Mouse (Mus musculus) monocyte, adult 5-6 weeks (primary cell): ENCODE data around the gene Prss8. TPM values are rescaled to one million over a fixed set of nuclear protein-coding genes. Genes with fewer than 3 reads are reported as not detected.

ENCODE experiments used
- total RNA-seq: library from RNA; stranded (forward); fragments of 200-1000, 200-491, 200-594 nt; gene quantifications from 3 replicates; pipeline ENCODE4 v1.2.3, GENCODE M21; 2017

Prss8 gene
- total RNA-seq, 1 experiment from 2014 or later = not detected

Other genes starting within 250 kb of the Prss8 start
- 22.5 to 27.9 TPM (median 23.5 TPM) in 3 replicates for gene Bcl7c, start 221.2 kb downstream of the Prss8 start, total RNA-seq
- not detected in 3 replicates for gene Ctf1, start 217.4 kb downstream of the Prss8 start, total RNA-seq
- 0.64 to 0.76 TPM in 2 of 3 replicates, not detected in the other for gene Ctf2, start 197.9 kb downstream of the Prss8 start, total RNA-seq
- 2.1 to 8.5 TPM (median 3.1 TPM) in 3 replicates for gene Fbxl19, start 185.6 kb downstream of the Prss8 start, total RNA-seq
- gene Orai3, start 160.3 kb downstream of the Prss8 start, total RNA-seq = 31.9 to 44.5 TPM (median 35.2 TPM) in 3 replicates
- 5.2 to 14.9 TPM (median 7.7 TPM) in 3 replicates for gene Setd1a, start 153.4 kb downstream of the Prss8 start, total RNA-seq
- gene Gm49388, start 144.5 kb downstream of the Prss8 start, total RNA-seq = 0.87 to 3.2 TPM (median 2.2 TPM) in 3 replicates
- gene Hsd3b7, start 129.5 kb downstream of the Prss8 start, total RNA-seq = 8.6 to 11.1 TPM (median 9.4 TPM) in 3 replicates
- 98.1 to 120 TPM (median 102 TPM) in 3 replicates for gene Stx4a, start 105.8 kb downstream of the Prss8 start, total RNA-seq
- 0.11 TPM in 1 of 3 replicates, not detected in the others for gene Stx1b, start 105.6 kb downstream of the Prss8 start, total RNA-seq
- gene Zfp646, start 53.9 kb downstream of the Prss8 start, total RNA-seq = 49.9 to 74.6 TPM (median 50.8 TPM) in 3 replicates
- gene Zfp668, start 53.3 kb downstream of the Prss8 start, total RNA-seq = 1.6 to 7.1 TPM (median 6.4 TPM) in 3 replicates
- gene Prss53, start 39.1 kb downstream of the Prss8 start, total RNA-seq = 0.75 TPM in 1 of 3 replicates, not detected in the others
- not detected in 3 replicates for gene Gm21974, start 34.6 kb downstream of the Prss8 start, total RNA-seq
- gene Vkorc1, start 34.5 kb downstream of the Prss8 start, total RNA-seq = 1.4 to 3.6 TPM (median 2.3 TPM) in 3 replicates
- gene Bckdk, start 26.0 kb downstream of the Prss8 start, total RNA-seq = 10.0 to 27.5 TPM (median 12.5 TPM) in 3 replicates
- 48.9 to 58.0 TPM (median 55.2 TPM) in 3 replicates for gene Kat8, start 17.6 kb downstream of the Prss8 start, total RNA-seq
- 1.1 TPM in 2 of 3 replicates, not detected in the other for gene Prss36, start 16.6 kb upstream of the Prss8 start, total RNA-seq
- gene Fus, start 37.4 kb upstream of the Prss8 start, total RNA-seq = 85.2 to 172 TPM (median 110 TPM) in 3 replicates
- 65.7 to 90.8 TPM (median 79.5 TPM) in 3 replicates for gene Pycard, start 63.8 kb upstream of the Prss8 start, total RNA-seq
- gene Trim72, start 73.8 kb upstream of the Prss8 start, total RNA-seq = 0.68 TPM in 1 of 3 replicates, not detected in the others
- 419 to 520 TPM (median 447 TPM) in 3 replicates for gene Itgam, start 132.5 kb upstream of the Prss8 start, total RNA-seq
- gene Gm49368, start 132.6 kb upstream of the Prss8 start, total RNA-seq = 33.7 to 34.7 TPM in 2 of 3 replicates, not detected in the other
- 189 to 316 TPM (median 230 TPM) in 3 replicates for gene Itgax, start 199.4 kb upstream of the Prss8 start, total RNA-seq
- gene Itgad, start 224.3 kb upstream of the Prss8 start, total RNA-seq = 2.1 to 7.5 TPM (median 5.6 TPM) in 3 replicates